Mouse (Mus musculus): ENCODE measurements at regions not wholly inside any gene's neighbourhood (a gene's known extent, or its start where the extent isn't known, plus 50 kb on each side); places are given as distances from the start of the nearest gene placed in this dataset.

- Histone ChIP-seq H3K27me3 (ENCODE audit: control insufficient read depth, insufficient read depth, insufficient read length) (no peaks in the 10 kb centered on the region), H3K79me3 (ENCODE audit: low read depth) (no peaks in the 10 kb centered on the region), H3K79me2 (ENCODE audit: control insufficient read depth, insufficient read depth) (no peaks in the 10 kb centered on the region), H3ac (ENCODE audit: control insufficient read depth, insufficient read length, low read depth) (no peak overlapping the region), H3K36me3 (ENCODE audit: control insufficient read depth, insufficient read depth) (no peaks in the 10 kb centered on the region), H3K4me3 (ENCODE audit: insufficient read depth, poor library complexity, severe bottlenecking) (no peak overlapping the region)
- TF ChIP-seq MYOG (IDR thresholded peaks at IDR 0.05; ENCODE audit: control insufficient read depth, extremely low read depth, insufficient read length) (no peak), CEBPB (IDR thresholded peaks at IDR 0.05; ENCODE audit: low read depth) (peak; percentile 79), MAX (IDR thresholded peaks at IDR 0.05) (peak; percentile 83), FOSL1 (IDR thresholded peaks at IDR 0.05; ENCODE audit: insufficient read depth, low read length, poor library complexity, severe bottlenecking) (peak; percentile 9)
These were observed 282.8 kb upstream of the Gm9747 start for GRCm38 (mm10) chr1:81950140-81950550.

- Histone ChIP-seq H3K27me3 (ENCODE audit: control insufficient read depth, insufficient read depth, insufficient read length) (no peaks in the 10 kb centered on the region), H3ac (ENCODE audit: control insufficient read depth, insufficient read length, low read depth) (no peak overlapping the region), H3K36me3 (ENCODE audit: control insufficient read depth, insufficient read depth) (no peaks in the 10 kb centered on the region), H3K4me3 (ENCODE audit: insufficient read depth, poor library complexity, severe bottlenecking) (no peak overlapping the region), H3K79me3 (ENCODE audit: low read depth) (no peaks in the 10 kb centered on the region), H3K79me2 (ENCODE audit: control insufficient read depth, insufficient read depth) (no peaks in the 10 kb centered on the region)
- no peak for TF ChIP-seq CEBPB (IDR thresholded peaks at IDR 0.05; ENCODE audit: low read depth)
- TF ChIP-seq MYOD1 (IDR thresholded peaks at IDR 0.05; ENCODE audit: control insufficient read depth, insufficient read length, low read depth): no peak
- no peak for TF ChIP-seq MYOG (IDR thresholded peaks at IDR 0.05; ENCODE audit: control insufficient read depth, extremely low read depth, insufficient read length)
- TF ChIP-seq CTCF (IDR thresholded peaks at IDR 0.05; ENCODE audit: control insufficient read depth, insufficient read depth, insufficient read length): no peak
- no peak for TF ChIP-seq USF1 (IDR thresholded peaks at IDR 0.05; ENCODE audit: low read depth)
- TF ChIP-seq MAX (IDR thresholded peaks at IDR 0.05): no peak
- TF ChIP-seq FOSL1 (IDR thresholded peaks at IDR 0.05; ENCODE audit: insufficient read depth, low read length, poor library complexity, severe bottlenecking): no peak
These were observed 282.1 kb upstream of the Gm9747 start for GRCm38 (mm10) chr1:81950853-81951252.

- Histone ChIP-seq H3K36me3 (ENCODE audit: control insufficient read depth, insufficient read depth) (no peaks in the 10 kb centered on the region), H3K79me3 (ENCODE audit: low read depth) (no peaks in the 10 kb centered on the region), H3K4me3 (ENCODE audit: insufficient read depth, poor library complexity, severe bottlenecking) (no peak overlapping the region), H3K27me3 (ENCODE audit: control insufficient read depth, insufficient read depth, insufficient read length) (no peaks in the 10 kb centered on the region), H3ac (ENCODE audit: control insufficient read depth, insufficient read length, low read depth) (no peak overlapping the region), H3K79me2 (ENCODE audit: control insufficient read depth, insufficient read depth) (no peaks in the 10 kb centered on the region)
- TF ChIP-seq CEBPB (IDR thresholded peaks at IDR 0.05; ENCODE audit: low read depth) (peak; percentile 14), MYOD1 (IDR thresholded peaks at IDR 0.05; ENCODE audit: control insufficient read depth, insufficient read length, low read depth) (no peak), FOSL1 (IDR thresholded peaks at IDR 0.05; ENCODE audit: insufficient read depth, low read length, poor library complexity, severe bottlenecking) (peak; percentile 47)
These were observed 281.4 kb upstream of the Gm9747 start for GRCm38 (mm10) chr1:81951493-81952011.

DNA sequence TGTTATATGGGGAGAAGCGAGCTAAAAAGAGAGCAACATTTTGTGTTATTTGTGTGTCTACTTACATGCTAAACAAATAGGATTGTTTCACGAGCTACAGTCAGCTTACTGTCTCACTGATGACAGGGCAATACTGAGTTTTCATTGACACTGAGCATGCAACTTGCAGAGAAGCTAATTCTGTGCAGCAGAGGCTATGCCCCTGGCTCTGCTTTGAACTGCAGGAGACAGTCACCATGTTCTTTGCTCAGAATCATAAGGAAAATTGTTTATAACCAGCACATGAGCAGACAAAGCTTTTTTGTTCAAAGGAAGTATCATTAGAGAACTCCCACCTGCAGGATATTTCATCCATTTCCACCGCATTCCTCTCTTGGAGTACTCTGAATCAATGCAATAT is 280.8 kb upstream of the Gm9747 start:
- H3K4me3 ChIP-seq (ENCODE audit: insufficient read depth, poor library complexity, severe bottlenecking): no peak overlapping the region
- H3ac ChIP-seq (ENCODE audit: control insufficient read depth, insufficient read length, low read depth): no peak overlapping the region
- TF ChIP-seq USF1 (IDR thresholded peaks at IDR 0.05; ENCODE audit: low read depth): no peak
- H3K79me3 ChIP-seq (ENCODE audit: low read depth): no peaks in the 10 kb centered on the region
- no peaks in the 10 kb centered on the region for H3K36me3 ChIP-seq (ENCODE audit: control insufficient read depth, insufficient read depth)
- H3K27me3 ChIP-seq (ENCODE audit: control insufficient read depth, insufficient read depth, insufficient read length): no peaks in the 10 kb centered on the region
- H3K79me2 ChIP-seq (ENCODE audit: control insufficient read depth, insufficient read depth): no peaks in the 10 kb centered on the region

DNA sequence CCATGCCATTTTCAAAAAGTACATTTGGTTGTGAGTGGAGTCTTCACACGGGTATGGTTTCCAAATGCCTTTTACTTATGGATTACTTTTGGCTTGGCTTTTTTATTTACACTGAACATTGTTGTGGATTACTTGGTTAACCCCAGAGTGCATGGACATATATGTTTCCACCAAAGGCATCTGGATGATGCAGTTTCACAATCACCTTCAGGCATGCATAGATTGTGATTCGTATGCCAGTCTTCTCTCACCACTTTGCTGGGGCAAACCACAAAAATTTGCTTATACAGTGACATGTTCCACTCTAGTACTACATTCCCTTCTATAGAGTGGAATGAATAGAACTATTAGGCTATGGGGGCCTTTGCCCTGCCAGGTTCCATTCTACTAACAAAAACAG is 278.4 kb upstream of the Gm9747 start:
- TF ChIP-seq CEBPB (IDR thresholded peaks at IDR 0.05; ENCODE audit: low read depth): peak; percentile 96
- no peak for TF ChIP-seq MAX (IDR thresholded peaks at IDR 0.05)
- TF ChIP-seq MYOD1 (IDR thresholded peaks at IDR 0.05; ENCODE audit: control insufficient read depth, insufficient read length, low read depth): no peak
- Histone ChIP-seq H3K4me3 (ENCODE audit: insufficient read depth, poor library complexity, severe bottlenecking) (no peak overlapping the region), H3K79me3 (ENCODE audit: low read depth) (no peaks in the 10 kb centered on the region), H3ac (ENCODE audit: control insufficient read depth, insufficient read length, low read depth) (no peak overlapping the region), H3K79me2 (ENCODE audit: control insufficient read depth, insufficient read depth) (no peaks in the 10 kb centered on the region), H3K36me3 (ENCODE audit: control insufficient read depth, insufficient read depth) (no peaks in the 10 kb centered on the region), H3K27me3 (ENCODE audit: control insufficient read depth, insufficient read depth, insufficient read length) (no peaks in the 10 kb centered on the region)

DNA sequence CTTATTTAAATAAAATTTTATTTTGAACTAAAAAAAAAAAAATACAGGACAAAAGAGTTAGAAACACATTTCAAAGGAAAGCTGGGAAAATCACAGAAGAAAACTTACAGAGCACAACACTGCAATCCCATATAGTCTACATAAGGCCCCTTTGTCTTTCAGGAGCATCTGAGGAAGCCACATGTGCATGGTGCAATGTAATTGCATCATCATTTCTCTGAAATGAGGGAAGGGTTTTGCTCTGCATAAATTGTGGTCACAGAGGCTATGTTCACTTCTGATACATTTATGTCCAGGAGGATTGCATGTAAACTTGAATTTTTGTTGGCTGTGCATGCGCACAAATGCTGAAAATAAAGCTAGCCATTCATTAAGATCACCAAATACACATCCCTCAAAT is 265.9 kb upstream of the Gm9747 start:
- H3K36me3 ChIP-seq (ENCODE audit: control insufficient read depth, insufficient read depth): no peaks in the 10 kb centered on the region
- no peaks in the 10 kb centered on the region for H3K27me3 ChIP-seq (ENCODE audit: control insufficient read depth, insufficient read depth, insufficient read length)
- H3K4me3 ChIP-seq (ENCODE audit: insufficient read depth, poor library complexity, severe bottlenecking): no peak overlapping the region
- peak; percentile 47 for TF ChIP-seq CEBPB (IDR thresholded peaks at IDR 0.05; ENCODE audit: low read depth)
- TF ChIP-seq MAX (IDR thresholded peaks at IDR 0.05): no peak
- TF ChIP-seq MYOD1 (IDR thresholded peaks at IDR 0.05; ENCODE audit: control insufficient read depth, insufficient read length, low read depth): no peak
- H3ac ChIP-seq (ENCODE audit: control insufficient read depth, insufficient read length, low read depth): no peak overlapping the region
- H3K79me2 ChIP-seq (ENCODE audit: control insufficient read depth, insufficient read depth): no peaks in the 10 kb centered on the region
- H3K79me3 ChIP-seq (ENCODE audit: low read depth): no peaks in the 10 kb centered on the region
